Mouse (Mus musculus) spleen, postnatal 4 days (tissue): ENCODE measurements around the gene Hnrnpk.
"Not testable (repeated sequence)": the region's sequence is repeated elsewhere in the genome, so short reads cannot be mapped to it uniquely, and the experiment has no call there.

ENCODE experiments used
- DNase-seq, 2 experiments: peaks; one replicate each; pipeline ENCODE4 v3.0.0; 2022; ENCODE audit warnings: low spot score in 2 of 2

The Hnrnpk gene

DNA sequence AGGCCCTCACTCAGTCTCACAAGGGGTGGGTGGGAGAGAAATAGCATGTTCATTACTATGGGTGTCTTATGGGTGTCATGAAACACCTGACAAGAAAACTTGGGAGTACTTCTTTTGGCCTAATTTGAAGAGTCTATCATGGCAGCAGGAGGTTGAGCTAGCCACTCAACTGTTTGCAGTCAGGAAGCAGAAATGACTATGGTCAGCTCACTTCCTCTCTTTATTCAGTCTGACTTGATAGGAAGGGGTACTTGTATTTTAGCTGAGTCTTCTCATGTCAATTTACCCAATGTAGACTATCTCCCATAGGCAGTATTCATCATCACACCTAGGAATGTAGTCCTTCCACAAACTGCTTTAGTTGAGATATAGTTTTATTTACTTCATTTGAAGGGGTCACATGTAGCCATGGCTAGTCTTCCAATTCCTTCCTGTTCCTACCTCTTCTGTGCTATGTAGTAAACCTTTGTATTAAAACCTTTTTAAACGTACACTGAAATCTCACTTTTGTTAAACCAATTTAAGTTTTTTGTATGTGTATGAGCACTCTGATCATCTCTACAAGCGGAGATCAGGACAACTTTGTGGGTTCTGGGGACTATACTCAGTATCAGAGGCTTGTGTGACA is 13.7 kb downstream of the Hnrnpk start:
- no peak for DNase-seq

DNA sequence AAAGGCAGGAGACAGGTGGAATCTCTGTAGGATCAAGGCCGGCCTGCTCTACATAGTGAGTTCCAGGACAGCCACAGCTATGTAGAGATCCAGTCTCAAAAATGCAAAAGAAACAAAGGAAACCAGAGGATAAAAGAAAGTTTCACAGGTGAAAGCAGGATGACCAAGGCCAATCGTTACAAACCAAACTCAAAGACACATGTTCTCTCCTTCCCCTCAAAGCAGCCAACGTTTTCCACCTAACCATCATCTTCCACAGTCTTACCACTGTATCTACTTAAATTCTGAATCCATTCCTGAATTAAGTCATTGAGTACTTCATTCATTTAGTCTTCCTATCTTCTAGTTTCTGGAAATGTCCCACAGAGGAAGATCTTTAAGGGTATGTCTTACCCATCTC is 14.8 kb downstream of the Hnrnpk start:
- no peak for DNase-seq

DNA sequence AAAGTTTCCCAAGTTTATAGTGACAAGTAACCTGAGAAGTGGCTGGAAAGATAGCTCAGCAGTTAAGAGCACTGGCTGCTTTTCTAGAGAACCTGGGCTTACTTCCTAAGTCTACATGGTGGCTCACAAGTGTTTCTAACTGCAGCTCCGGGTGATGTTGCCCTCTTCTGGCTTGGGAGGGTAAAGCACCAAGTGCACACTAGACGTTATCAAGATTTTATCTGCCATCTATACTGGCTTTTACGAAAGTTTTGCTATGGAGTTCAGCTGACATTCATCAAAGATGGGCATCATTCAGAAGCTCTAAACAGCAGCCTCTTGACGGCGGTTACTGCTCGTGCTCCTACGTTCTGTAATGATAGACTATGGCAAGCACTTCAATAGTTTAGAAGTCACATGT is 15.2 kb downstream of the Hnrnpk start:
- DNase-seq, result peak; percentile 72 to 82

DNA sequence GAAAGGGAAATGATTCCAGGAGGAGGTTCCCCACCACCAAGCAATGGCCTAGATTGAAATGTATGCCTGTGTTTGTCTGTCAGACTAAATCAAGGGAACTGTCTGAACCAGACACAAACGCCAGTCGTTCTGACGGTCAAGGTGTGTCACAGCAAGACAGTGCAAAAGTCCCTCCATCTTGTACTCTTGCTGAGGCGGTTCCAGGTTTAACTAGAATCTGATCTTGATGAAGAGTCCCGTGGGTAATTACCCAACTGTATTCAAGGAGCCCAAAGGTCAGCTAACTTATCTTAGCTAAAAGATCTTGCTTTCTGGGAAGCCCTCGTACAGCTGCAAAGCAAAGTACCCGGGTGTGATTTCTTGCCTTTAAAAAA is 17.6 kb downstream of the Hnrnpk start:
- DNase-seq, result peak in 1 of 2 experiments; percentile 56

DNA sequence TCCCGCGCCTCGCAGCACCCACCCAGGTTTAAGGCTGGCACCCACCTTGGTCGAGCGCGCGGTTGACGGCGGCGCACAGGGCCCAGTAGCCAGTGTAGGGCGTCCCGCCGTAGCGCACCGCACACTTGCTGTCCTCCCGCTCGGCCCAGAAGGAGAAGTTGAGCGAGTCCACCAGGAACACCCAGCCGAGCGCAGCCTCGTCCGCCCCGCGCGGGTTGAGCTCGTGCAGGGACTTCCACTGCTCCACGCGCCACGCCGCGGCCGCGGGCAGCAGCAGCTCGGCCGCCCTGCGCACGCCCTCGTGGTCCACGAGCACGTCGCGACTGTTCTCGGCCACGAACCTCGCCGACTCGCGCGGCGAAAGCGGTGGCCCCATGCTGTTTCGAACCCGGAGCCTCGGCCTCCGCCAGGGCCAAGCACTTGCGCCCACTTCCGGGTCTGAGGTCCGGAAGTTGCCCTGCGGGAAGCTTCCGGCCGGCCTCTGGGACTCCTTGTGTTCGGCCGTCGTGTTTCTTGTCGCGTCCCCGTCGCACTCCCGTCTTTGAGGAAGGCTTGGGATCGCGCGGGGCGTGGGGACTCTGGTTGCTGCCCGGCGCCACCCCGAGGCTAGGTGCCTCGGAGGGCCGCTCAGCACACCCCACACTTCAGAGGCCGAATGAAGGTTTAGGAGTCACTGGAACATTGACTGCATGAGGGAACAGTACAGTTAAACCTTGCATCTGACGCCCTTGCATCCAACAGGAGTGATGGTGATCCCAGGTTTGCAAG is 18.2 kb downstream of the Hnrnpk start, which contains the start of gene 2210016F16Rik:
TSS of gene 2210016F16Rik (minus strand) at position 447 of the 768 bp plus-strand sequence.
- DNase-seq, result peak; percentile 61 to 83

DNA sequence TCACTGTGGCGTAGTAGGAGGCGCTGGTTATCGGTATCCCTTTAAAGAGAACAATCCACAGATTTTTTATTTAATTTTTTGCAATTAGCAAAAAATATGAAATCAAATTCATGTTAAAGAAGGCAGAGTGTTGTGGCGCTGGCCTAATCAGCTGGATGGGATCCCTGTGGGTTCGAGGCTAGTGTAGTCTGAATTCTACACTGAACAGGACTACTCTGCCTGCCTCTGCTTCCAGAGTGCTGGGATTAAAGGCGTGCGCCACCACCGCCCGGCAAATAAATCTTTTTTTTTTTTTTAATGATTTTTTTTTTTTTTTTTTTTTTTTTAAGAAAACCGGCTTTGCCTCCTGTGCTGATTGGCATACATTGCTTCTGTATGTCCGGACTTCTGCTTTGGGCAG is 18.8 kb downstream of the Hnrnpk start:
- DNase-seq, result no peak

DNA sequence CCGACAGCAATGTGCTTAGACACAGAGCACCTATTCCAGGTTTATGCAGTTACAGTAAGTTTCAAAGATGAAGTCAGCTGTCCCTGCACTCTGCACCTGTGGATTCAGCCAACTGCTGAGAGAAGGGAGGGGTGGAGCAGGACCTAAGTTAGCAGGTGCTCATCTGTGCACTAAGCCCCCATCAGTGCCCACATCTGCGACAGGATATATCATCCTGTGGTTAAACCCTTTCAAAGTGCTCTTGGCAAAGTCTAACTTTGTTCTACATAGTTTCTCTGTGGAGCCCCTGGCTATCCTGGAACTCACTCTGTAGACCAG is 30.0 kb downstream of the Hnrnpk start:
- DNase-seq, result no peak

DNA sequence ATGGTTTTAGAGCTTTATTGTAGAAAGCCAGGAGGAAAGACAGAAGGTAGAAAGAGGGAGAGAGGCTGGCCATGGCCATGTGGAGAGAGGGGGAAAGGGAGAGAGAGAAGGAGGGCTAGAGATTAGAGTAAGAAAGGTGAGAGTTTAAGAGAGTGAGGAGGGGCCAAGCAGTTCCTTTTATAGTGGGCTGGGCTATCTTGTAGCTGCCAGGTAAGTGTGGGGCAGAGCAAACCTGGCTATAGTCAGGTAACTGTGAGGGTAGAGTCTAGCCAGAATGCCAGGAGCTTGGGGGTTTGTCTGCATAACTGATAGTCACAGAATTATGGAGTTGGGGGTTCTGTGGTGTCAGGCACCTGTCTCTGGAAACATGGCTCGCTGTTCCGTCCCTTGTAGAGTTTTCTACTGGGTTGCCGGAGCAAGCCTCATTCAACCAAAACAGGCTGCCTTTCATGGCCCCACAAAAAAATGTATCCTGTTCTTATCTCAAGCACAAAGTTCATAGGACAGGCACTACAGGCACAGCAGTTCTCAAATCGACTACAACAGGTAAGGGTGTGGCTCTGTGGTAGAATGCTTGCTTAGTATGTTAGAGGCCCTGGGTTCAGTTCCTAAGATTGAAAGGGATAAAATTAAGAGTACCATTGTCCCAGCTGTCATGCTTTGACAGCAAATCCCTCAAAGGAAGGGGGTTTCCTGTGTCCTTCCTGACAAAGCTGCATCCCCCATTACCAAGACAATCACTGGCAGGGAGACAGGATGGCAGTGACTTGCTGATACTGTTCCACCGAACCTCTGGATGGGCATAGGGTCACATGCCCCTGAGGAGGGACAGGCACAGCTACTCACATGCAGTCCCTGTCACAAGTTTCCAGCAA is 30.6 kb downstream of the Hnrnpk start:
- DNase-seq, result no peak

DNA sequence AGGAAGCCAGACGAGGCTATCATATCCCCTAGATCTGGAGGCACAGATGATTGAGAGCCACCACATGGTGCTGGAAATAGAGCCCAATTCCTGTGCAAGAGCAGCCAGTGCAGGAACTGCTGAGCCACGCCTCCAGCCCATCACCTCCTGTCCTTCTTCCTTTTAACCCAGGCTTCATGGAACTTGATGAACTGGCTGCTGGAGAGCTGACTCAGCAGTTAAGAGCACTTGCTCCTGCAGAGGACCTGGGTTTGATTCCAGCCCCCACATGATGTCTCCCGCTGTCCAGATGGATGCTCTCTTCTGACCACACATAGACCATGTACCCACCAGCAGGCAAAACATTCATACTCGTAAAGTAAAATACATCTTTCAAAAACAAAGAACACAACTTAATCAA is 34.3 kb downstream of the Hnrnpk start:
- no peak for DNase-seq

DNA sequence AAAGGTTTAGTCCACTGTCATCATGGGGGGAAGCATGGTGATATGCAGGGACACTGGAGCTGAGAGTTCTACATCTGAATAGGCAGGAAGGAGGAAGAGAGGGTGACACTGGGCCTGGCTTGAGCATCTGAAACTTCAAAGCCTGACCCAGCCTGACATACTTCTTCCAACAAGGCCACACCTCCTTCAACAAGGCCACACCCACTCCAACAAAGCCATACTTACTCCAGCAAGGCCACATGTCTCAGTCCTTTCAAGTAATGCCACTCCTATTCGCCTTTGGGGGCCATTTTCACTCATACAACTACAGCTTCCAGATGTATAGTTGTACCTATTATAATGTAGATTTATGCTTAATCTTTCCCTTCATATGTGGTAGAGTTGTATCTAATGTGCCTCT is 35.5 kb downstream of the Hnrnpk start:
- DNase-seq, result no peak

DNA sequence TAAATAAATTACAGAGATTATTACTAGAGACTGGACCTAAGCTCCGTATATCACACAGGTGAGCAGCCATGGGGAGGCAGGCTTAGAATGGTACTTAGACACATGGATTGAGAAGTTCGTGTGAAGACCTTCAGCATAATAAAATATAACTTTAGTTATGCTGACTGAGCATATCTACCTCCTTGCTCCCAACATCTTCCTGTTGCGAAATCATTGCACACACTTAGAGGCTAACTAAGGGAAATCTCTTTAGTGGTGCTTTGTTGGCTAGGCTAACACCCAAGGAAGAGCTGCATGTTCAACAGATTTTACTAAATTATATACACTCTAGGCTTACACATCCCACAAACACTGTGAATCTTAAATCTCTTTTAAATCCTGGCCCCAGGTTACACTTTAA is 36.8 kb downstream of the Hnrnpk start:
- DNase-seq, result no peak

DNA sequence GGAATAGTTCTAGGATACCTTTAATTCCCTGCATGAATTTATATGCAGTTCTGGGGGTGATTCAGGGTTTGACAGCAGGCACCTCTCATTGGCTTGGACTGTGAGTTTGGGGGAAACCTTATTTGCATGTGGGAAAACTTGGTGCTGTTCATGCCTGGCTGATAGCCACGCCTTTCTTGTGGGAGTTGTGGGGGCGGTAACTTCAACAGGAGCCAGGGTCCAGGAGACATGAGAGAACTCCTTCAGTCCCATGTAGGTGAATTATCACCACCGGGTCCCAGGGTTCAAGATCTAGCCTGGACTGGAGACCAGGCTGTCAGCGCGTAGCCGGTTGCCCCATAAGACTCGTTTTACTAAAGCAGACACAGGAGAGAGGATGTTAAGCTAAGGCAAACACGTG is 38.0 kb downstream of the Hnrnpk start:
- DNase-seq, result not testable (repeated sequence)

DNA sequence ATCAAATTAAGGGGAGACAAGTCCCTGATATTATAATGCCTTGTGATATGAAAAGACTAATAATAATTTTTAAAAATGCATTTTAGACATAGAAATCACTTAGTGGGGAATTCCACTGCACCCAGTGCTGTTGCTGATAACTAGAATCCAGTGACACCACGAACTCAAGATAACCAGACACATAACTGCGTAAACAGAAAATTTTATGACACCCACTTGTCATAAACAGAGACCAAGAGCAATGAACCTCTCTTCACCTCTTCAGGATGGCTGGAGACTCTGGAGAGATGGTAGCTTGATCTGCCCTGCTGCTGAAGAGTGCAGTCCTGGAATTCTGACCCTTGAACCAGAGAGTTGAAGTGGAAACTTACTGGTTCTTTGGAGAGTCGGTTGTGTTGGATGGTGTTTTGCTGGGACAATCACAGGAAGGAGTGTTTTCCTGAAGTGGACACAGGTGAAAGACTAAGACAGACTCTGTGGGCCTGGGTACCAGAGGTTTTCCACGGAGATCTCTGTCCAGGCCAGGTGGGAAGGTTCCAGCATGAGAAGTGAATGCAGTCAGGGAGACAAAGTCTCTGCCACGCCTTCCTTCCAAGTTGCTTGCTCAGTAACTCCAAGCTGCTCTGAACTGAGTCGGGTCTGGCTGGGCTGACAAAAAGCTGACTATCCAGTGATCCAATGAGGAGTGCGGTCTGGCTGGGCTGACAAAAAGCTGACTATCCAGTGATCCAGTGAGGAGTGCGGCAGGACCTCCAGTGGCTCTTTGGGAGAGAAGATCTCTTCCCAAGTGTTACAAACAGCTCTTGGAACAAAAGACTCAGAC is 38.6 kb downstream of the Hnrnpk start:
- no peak for DNase-seq

DNA sequence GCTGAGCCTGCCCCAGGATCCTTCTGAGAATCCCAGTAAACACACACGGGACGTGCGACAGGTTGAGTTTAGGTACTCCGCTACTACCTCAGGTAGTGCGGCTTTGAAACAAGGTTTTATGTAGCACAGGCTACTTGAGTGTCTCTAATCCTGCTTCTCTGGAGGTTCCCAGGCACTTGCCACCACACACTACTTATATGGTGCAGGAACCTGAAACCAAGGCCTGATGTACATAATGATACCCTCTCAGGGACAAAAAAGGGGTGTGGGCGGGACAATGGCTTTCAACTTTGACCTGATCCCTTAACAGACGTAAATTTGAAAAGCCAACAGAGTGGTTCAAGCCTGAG is 43.9 kb downstream of the Hnrnpk start:
- DNase-seq, result no peak

DNA sequence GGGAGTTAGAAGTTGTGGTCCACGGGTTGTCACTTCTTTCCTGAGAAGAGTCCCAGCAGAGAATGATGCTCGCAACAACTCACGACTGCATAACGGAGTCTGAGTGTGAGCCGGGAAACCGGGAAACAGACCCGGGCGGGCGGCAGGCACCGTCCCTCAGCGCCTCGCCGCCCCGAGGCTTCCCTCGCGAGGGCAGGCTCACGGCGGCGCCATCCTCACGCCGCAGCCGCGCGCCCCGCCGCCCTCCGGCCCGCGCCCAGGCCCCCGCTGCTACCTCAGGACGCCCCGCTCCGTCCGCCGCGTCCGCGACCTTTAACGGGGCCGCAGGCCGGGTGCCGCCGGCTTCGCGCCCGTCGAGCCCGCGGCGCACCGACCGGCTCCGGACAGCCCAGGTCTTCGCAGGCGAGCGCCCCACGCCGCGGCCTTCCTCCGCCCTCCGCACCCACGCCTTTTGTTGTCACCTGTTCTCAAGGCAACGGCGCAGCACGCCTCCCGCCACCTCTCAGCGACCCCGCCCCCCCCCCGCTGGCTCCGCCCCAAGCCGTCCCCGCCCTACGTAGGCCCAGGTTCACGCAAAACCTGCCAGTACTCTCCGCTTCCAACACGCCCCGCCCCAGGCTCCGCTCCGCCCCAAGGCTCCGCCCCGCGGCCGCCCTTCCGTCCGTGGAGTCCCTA is 44.4 kb downstream of the Hnrnpk start, which contains the start of gene Kif27:
TSS of gene Kif27 (minus strand) at position 494 of the 675 bp plus-strand sequence.
- DNase-seq, result peak; percentile 86 to 92

DNA sequence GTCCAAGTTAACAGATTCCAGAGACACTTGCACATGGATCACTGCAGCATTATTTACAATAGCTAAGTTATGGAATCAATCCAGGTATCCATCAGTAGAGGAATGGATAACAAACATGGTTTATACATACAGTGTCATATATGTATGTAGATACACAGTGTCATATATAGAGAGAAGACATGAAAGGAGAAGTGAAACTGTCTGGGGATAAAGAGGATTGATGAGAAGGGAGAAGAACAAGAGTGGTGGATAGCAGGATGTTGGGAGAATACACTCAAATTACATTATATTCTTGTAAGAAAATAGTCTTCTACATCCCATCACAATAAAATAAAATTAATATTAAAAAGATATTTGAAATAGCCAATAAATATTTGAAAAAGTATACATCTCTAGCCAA is 50.1 kb downstream of the Hnrnpk start:
- DNase-seq, result no peak

DNA sequence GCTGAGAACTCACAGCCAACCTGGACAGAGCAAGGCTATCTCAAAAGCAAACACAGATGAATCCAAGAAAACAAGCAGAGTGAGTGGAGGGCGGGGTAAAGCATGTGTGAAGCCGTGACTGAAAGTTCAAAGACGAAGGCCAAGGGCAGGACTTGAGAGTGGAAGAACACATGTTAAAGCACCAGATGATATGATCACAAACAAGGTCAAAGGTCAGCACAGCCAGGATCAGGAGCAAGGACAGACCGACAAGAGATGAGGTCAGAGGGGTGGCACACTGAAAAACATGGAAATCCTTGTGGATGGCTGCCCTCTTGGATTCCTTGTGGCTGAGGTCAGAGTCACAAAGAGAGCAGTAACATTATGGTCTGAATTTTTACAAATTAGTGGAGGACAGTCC is 52.5 kb downstream of the Hnrnpk start:
- no peak for DNase-seq

DNA sequence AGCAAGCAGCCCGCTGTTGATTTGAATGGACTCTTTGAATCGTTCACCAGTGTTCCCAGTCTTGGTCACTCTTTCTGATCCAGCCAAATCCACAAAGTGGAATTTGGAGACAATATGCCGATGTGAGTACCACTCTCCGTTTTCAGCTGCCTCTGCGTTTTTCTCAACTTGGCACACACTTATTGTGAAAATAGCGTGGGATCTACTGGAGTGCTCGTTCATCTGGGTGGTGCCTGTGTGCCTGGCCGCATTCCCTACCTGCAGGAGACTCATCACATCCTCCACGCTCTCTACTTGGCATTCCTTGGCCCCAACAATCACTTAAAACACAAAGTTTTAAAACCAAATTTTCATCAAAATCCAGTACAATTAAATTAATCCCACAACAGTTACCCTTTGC is 58.6 kb downstream of the Hnrnpk start:
- DNase-seq, result no peak
